Mouse (Mus musculus): ENCODE results near the gene Palm2.
A peak's percentile ranks its signal among the peaks of the same experiment; 100 is the strongest.

Gene Palm2

GRCm38 (mm10) chr4:57703574-57704470 lies 269.8 kb downstream of the Palm2 start:
- no peak for DNase-seq (ENCODE audit: low spot score in 2 of 2)

GRCm38 (mm10) chr4:57704575-57704974 lies 270.5 kb downstream of the Palm2 start:
- DNase-seq (ENCODE audit: low spot score in 2 of 2): no peak

- DNase-seq (ENCODE audit: low spot score in 2 of 2): no peak
Measured at GRCm38 (mm10) chr4:57715849-57716248, 281.8 kb downstream of the Palm2 start.

GRCm38 (mm10) chr4:57716735-57717134 lies 282.7 kb downstream of the Palm2 start:
- DNase-seq (ENCODE audit: low spot score in 2 of 2): no peak

GRCm38 (mm10) chr4:57717354-57717753 lies 283.3 kb downstream of the Palm2 start, which contains the start of gene Akap2:
TSS of gene Akap2 (plus strand) at chr4:57717657.
- DNase-seq (ENCODE audit: low spot score in 2 of 2): no peak

- no peak for DNase-seq (ENCODE audit: low spot score in 2 of 2)
Measured at GRCm38 (mm10) chr4:57719370-57719769, 285.3 kb downstream of the Palm2 start.

GRCm38 (mm10) chr4:57720869-57721361 lies 286.9 kb downstream of the Palm2 start:
- peak in 1 of 2 experiments; percentile 15 for DNase-seq (ENCODE audit: low spot score in 2 of 2)

GRCm38 (mm10) chr4:57722296-57722695 lies 288.2 kb downstream of the Palm2 start:
- DNase-seq (ENCODE audit: low spot score in 2 of 2): no peak

- DNase-seq (ENCODE audit: low spot score in 2 of 2): no peak
Measured at GRCm38 (mm10) chr4:57723659-57724058, 289.6 kb downstream of the Palm2 start.

GRCm38 (mm10) chr4:57725569-57725968 lies 291.5 kb downstream of the Palm2 start:
- DNase-seq (ENCODE audit: low spot score in 2 of 2): no peak

GRCm38 (mm10) chr4:57728611-57729183 lies 294.6 kb downstream of the Palm2 start:
- DNase-seq (ENCODE audit: low spot score in 2 of 2): no peak

GRCm38 (mm10) chr4:57730047-57730446 lies 296.0 kb downstream of the Palm2 start:
- DNase-seq (ENCODE audit: low spot score in 2 of 2): no peak

- DNase-seq (ENCODE audit: low spot score in 2 of 2): no peak
Measured at GRCm38 (mm10) chr4:57730801-57731598, 297.0 kb downstream of the Palm2 start.

GRCm38 (mm10) chr4:57732351-57732750 lies 298.3 kb downstream of the Palm2 start:
- no peak for DNase-seq (ENCODE audit: low spot score in 2 of 2)

GRCm38 (mm10) chr4:57733445-57733844 lies 299.4 kb downstream of the Palm2 start:
- no peak for DNase-seq (ENCODE audit: low spot score in 2 of 2)

GRCm38 (mm10) chr4:57735426-57735825 lies 301.4 kb downstream of the Palm2 start:
- DNase-seq (ENCODE audit: low spot score in 2 of 2): no peak

- no peak for DNase-seq (ENCODE audit: low spot score in 2 of 2)
Measured at GRCm38 (mm10) chr4:57738856-57739552, 305.0 kb downstream of the Palm2 start.

GRCm38 (mm10) chr4:57743325-57743929 lies 309.4 kb downstream of the Palm2 start:
- no peak for DNase-seq (ENCODE audit: low spot score in 2 of 2)

- DNase-seq (ENCODE audit: low spot score in 2 of 2): no peak
Measured at GRCm38 (mm10) chr4:57750651-57751050, 316.6 kb downstream of the Palm2 start.

GRCm38 (mm10) chr4:57751054-57751453 lies 317.0 kb downstream of the Palm2 start:
- no peak for DNase-seq (ENCODE audit: low spot score in 2 of 2)

GRCm38 (mm10) chr4:57751566-57751965 lies 317.5 kb downstream of the Palm2 start:
- no peak for DNase-seq (ENCODE audit: low spot score in 2 of 2)
